Mouse (Mus musculus) embryo, embryonic 10 days (tissue): ENCODE data around the gene Il11ra1.
"Not testable (repeated sequence)": the region's sequence is repeated elsewhere in the genome, so short reads cannot be mapped to it uniquely, and the experiment has no call there.

Experiments
- DNase-seq: peaks from one replicate; pipeline ENCODE4 v3.0.0-alpha.2; 2015; ENCODE audit warnings: low spot score

The Il11ra1 gene

DNA sequence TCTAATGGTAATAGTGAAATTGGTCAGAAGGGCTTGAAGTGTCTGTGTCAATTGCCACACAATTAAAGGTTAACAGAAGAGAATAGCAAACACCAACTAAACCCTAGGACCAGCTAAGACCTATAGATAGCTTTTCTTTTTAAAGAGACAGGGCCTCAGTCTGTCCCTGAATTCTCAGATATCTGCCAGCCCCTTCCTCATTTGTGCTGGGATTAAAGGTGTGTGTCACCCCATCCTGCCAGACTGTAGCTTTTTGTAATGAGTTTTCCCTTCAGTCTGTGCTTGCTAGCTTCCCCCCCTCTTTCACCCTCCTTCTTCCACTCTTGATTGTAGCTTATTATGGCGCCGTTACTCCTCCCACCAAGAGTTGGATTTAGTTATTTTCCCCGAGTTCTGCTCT is 83.4 kb downstream of the Il11ra1 start:
- DNase-seq, result not testable (repeated sequence)
